Mouse (Mus musculus): ENCODE measurements around the gene Plrg1. TPM values are rescaled to one million over a fixed set of nuclear protein-coding genes. Genes with fewer than 3 reads are reported as not detected.

The Plrg1 gene
- 10 to 100 TPM; 43.5 to 45.6 TPM for total RNA-seq (2021)
- long read RNA-seq, experiment 1, transcript Plrg1-204 (15 exons, 1,851 nt) = major isoform, 52 of 55 reads
- long read RNA-seq, experiment 1, partial matches to known transcripts = 2 of 55 reads
- long read RNA-seq, experiment 1, other reads (novel, unspliced or antisense) = 1 of 55 reads
- long read RNA-seq, experiment 2, transcript Plrg1-204 (15 exons, 1,851 nt) = major isoform, 35 of 39 reads
- long read RNA-seq, experiment 2, partial matches to known transcripts = 1 of 39 reads
- long read RNA-seq, experiment 2, other reads (novel, unspliced or antisense) = 3 of 39 reads

GRCm38 (mm10) chr3:83055281-83056038 lies at the start of gene Plrg1:
Gene Plrg1 (plus strand): TSS chr3:83055522.
- DNase-seq (ENCODE audit: low spot score in 2 of 2) = peak; percentile 99

GRCm38 (mm10) chr3:83007557-83007956 lies 47.8 kb upstream of the Plrg1 start, which contains the start of gene Fgg:
Gene Fgg (plus strand): TSS chr3:83007724.
- no peak for DNase-seq (ENCODE audit: low spot score in 2 of 2)

- DNase-seq (ENCODE audit: low spot score in 2 of 2) = no peak
These were observed 45.0 kb upstream of the Plrg1 start for GRCm38 (mm10) chr3:83010291-83010690.

GRCm38 (mm10) chr3:83011136-83011535 lies 44.2 kb upstream of the Plrg1 start:
- DNase-seq (ENCODE audit: low spot score in 2 of 2) = no peak

GRCm38 (mm10) chr3:83011565-83011964 lies 43.8 kb upstream of the Plrg1 start:
- no peak for DNase-seq (ENCODE audit: low spot score in 2 of 2)

- no peak for DNase-seq (ENCODE audit: low spot score in 2 of 2)
These were observed 42.7 kb upstream of the Plrg1 start for GRCm38 (mm10) chr3:83012636-83013035.

GRCm38 (mm10) chr3:83013951-83014350 lies 41.4 kb upstream of the Plrg1 start:
- no peak for DNase-seq (ENCODE audit: low spot score in 2 of 2)

- DNase-seq (ENCODE audit: low spot score in 2 of 2) = no peak
These were observed 39.1 kb upstream of the Plrg1 start for GRCm38 (mm10) chr3:83016236-83016635.

GRCm38 (mm10) chr3:83020387-83020786 lies 34.9 kb upstream of the Plrg1 start:
- no peak for DNase-seq (ENCODE audit: low spot score in 2 of 2)

- DNase-seq (ENCODE audit: low spot score in 2 of 2) = no peak
These were observed 34.1 kb upstream of the Plrg1 start for GRCm38 (mm10) chr3:83021176-83021575.

- no peak for DNase-seq (ENCODE audit: low spot score in 2 of 2)
These were observed 30.3 kb upstream of the Plrg1 start for GRCm38 (mm10) chr3:83025036-83025435.

GRCm38 (mm10) chr3:83025475-83026301 lies 29.6 kb upstream of the Plrg1 start, which contains the start of gene Fga:
Gene Fga (plus strand): TSS chr3:83026076.
- DNase-seq (ENCODE audit: low spot score in 2 of 2) = no peak

GRCm38 (mm10) chr3:83027546-83028251 lies 27.6 kb upstream of the Plrg1 start:
- no peak for DNase-seq (ENCODE audit: low spot score in 2 of 2)

GRCm38 (mm10) chr3:83030331-83030730 lies 25.0 kb upstream of the Plrg1 start:
- DNase-seq (ENCODE audit: low spot score in 2 of 2) = no peak

- DNase-seq (ENCODE audit: low spot score in 2 of 2) = no peak
These were observed 22.5 kb upstream of the Plrg1 start for GRCm38 (mm10) chr3:83032746-83033308.

- DNase-seq (ENCODE audit: low spot score in 2 of 2) = no peak
These were observed 21.5 kb upstream of the Plrg1 start for GRCm38 (mm10) chr3:83033801-83034200.

- DNase-seq (ENCODE audit: low spot score in 2 of 2) = no peak
These were observed 16.5 kb upstream of the Plrg1 start for GRCm38 (mm10) chr3:83038865-83039264.

- DNase-seq (ENCODE audit: low spot score in 2 of 2) = no peak
These were observed 15.7 kb upstream of the Plrg1 start for GRCm38 (mm10) chr3:83039666-83040065.

GRCm38 (mm10) chr3:83042451-83042850 lies 12.9 kb upstream of the Plrg1 start:
- no peak for DNase-seq (ENCODE audit: low spot score in 2 of 2)

GRCm38 (mm10) chr3:83046649-83047048 lies 8.7 kb upstream of the Plrg1 start:
- no peak for DNase-seq (ENCODE audit: low spot score in 2 of 2)

- no peak for DNase-seq (ENCODE audit: low spot score in 2 of 2)
These were observed 5.6 kb upstream of the Plrg1 start, which contains the start of gene Fgb for GRCm38 (mm10) chr3:83049680-83050079. Gene Fgb (minus strand): TSS chr3:83049863.

Data from left cerebral cortex, adult 18-20 months (tissue).